Mouse (Mus musculus) granulocyte monocyte progenitor cell, adult 5-6 weeks (primary cell): ENCODE results near the gene Gnb3. TPM values are rescaled to one million over a fixed set of nuclear protein-coding genes. Genes with fewer than 3 reads are reported as not detected.
"Not testable (repeated sequence)": the region's sequence is repeated elsewhere in the genome, so short reads cannot be mapped to it uniquely, and the experiment has no call there.

Experiments
- ATAC-seq: replicated peaks from 2 replicates; pipeline ENCODE4 v1.8.0; 2016; ENCODE audit warnings: mild to moderate bottlenecking, moderate TSS enrichment, inconsistent platforms; ENCODE audit not compliant: poor library complexity, severe bottlenecking
- total RNA-seq, 2 experiments: library from RNA; stranded (forward) in 1 of 2; stranded (reverse) in 1 of 2; fragments of 200-712, 200-1000 nt in 1 of 2; fragments of >200 nt in 1 of 2; fragmentation: Nextera tagmentation in 1 of 2; gene quantifications; 2 replicates each; pipeline ENCODE4 v1.2.3; 2014 to 2017

Gene Gnb3
- total RNA-seq, 2 experiments from 2014 or later, result not detected

DNA sequence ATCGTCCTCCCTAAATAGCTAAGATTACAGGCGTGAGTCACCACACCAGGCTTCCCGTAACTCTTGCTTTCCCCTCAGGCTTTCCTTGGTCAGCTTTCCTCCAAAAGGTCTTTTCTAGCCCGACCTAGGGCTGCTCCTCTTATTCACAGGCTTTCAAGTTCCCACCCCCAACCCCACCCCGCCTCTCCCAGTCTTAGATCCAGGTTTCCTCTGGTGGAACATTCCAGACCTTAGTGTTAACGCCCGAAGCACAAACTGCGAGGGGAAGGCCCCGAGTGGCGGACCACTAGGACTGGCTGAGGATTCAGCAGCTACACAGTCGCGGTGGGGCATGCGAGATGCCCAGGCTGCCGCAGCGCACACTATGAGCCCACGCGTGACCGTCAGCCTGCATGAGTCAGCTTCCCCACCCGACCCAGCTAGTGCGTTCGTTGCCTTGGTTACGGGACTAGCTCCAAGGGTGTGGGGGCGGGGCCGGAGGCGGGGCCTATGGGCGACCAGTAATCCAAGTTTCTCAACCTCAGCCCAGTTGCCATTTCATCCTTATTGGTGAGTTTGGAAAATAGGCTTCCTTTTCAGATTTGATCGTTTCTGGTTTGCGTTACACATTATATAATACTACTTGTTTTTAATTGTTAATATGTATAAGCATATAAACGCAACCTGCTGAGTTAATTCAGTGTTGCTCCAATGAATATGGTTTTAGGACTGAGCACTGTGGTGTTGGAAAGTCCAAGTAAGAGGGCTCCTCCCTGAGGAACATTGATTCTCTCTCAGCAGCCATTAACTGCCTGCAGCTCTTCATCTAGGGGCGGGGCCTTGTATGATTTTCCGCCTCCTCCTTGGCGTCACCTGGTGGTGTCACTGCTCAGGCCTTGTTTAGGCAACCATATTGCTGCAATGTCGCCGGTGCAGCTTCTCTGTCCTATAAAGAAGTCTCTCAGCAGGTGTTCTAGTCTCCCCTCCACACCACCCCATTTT lies 34.4 kb downstream of the Gnb3 start:
- ATAC-seq, result peak; percentile 75

DNA sequence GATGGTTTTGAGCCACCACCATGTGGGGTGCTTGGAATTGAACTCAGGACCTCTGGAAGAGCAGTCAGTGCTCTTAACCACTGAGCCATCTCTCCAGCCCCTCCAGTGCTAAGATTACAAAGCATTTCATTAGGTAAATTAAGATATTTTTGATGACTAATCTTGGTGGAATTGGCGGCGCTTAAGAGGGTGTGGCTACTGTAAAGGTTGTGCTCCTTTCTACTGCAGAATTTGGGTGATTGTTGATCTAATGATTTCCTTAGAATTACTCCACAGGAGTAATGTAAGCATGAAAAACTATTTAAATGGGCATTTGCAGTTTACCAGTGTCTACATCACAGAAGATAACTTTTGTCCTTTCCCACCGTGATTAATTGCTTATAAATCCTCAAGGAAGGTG lies 35.7 kb downstream of the Gnb3 start:
- ATAC-seq, result no peak

DNA sequence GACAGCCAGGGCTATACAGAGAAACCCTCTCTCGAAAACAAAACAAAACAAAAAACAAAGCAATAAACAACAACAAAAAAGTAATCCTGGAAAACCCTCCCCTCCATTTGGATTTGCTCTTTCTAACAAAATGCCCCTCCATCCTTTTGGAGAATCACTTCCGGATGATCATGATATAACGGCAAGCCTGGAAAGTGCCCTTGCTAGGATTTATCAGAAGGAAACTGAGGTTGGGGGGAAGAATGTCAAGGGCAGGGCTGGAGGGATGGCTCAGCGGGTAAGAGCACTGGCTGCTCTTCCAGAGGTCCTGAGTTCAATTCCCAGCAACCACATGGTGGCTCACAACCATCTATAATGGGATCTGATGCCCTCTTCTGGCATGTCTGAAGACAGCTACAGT lies 36.4 kb downstream of the Gnb3 start:
- ATAC-seq, result not testable (repeated sequence)

DNA sequence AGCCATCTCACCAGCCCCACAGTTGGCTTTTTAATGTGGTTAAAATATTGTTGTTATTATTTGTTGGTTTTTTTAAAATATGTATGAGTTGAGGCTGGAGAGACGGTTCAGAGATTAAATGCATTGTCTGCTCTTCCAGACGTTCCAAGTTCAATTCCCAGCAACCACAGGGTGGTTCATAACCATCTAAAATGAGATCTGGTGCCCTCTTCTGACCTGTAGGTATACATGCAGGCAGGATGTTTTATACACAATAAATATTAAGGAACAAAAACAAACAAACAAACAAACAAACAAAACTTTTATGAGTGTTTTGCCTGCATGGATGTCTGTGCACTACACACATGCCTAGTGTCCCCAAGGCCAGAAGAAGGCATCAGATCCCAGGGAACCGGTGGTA lies 37.0 kb downstream of the Gnb3 start:
- no peak for ATAC-seq

DNA sequence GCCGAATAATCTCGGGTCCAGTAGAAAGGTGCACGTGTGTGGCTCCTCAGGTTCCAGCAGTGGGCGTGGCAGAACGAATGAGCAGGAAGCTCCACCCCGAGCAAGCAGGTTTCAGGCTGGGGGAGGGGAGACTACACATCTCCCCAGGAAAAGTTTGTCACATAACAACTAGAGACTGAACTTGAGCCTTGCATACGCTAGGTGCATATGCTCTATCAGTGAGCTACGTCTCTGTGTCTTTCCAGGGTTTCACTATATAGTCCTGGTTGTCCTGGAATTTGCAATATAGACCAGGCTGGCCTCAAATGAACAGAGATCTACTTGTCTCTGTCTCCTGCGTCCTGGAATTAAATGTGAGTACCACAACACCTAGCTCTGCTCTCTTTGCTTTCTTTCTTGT lies 37.7 kb downstream of the Gnb3 start:
- not testable (repeated sequence) for ATAC-seq

DNA sequence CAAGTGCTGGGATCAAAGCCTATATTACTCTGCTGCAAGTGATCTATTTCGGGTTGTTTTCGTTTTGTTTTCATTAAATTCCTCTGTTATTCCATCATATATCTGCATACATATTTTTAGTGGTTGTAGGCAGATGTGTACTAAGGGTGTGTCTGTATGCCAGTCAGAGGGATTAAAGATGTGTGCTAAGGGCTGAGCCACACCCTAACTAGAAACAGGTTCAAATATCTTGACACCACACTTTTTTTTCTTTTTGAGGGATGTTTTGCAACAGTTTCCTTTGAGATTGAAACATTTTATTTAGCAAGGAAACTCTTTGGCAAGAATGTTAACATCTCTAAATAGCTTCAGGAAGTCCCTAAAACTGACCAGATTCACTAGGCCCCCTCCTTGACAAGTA lies 43.9 kb downstream of the Gnb3 start:
- ATAC-seq, result peak; percentile 35

DNA sequence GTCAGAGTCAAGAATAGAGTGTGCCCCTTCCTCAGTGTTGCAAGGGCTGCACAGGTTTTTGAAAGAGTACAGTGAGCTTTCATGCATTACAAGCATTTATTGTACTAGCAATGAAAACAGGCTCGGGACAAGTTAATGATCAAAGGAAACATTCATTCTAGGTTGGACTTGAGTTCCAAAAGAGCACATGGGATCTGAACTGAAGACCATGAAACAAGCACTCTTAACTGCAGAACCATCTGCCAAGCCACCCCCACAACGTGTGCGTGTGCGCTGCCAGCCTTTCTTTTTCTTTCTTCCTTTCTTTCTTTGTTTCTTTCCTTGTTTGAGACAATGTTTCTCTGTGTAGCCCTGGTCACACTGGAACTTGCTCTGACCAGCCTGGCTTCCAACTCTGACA lies 44.3 kb downstream of the Gnb3 start:
- no peak for ATAC-seq

DNA sequence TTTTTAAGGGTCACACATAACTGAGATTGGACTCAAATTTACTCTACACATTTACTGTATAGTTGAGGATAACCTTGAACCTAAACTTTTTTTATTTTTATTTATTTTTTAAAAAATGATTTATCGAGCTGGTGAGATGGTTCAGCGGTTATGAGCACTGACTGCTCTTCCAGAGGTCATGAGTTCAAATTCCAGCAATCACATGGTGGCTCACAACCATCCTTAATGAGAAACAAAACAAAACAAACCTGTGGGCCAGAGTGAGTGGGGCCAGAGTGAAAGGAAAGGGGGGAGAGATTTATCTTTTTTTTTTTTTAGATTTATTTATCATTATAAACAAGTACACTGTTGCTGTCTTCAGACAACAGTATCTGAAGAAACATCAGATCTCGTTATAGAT lies 48.2 kb downstream of the Gnb3 start:
- ATAC-seq, result no peak

DNA sequence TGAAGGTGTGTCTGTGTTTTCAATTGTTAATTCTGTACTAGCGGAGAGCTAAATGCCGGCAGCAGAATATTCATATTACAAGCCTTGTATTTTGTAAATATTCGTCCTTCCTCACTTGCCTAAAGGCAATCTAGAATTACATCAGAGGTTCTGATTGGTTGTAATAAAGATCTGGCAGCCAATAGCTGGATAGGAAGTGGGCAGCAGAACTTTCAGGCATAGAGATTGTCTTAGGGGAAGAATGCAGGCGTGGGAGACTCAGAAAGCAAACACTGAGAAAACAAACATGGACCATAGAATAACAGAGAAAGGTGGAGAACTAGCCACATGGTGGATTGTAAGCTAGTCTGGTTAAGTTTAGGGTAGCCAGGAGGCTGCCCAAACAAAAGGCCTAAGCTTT lies 50.0 kb downstream of the Gnb3 start:
- ATAC-seq, result 0 out of 2 replicates have a peak, but pooled peaks have one; percentile 28

DNA sequence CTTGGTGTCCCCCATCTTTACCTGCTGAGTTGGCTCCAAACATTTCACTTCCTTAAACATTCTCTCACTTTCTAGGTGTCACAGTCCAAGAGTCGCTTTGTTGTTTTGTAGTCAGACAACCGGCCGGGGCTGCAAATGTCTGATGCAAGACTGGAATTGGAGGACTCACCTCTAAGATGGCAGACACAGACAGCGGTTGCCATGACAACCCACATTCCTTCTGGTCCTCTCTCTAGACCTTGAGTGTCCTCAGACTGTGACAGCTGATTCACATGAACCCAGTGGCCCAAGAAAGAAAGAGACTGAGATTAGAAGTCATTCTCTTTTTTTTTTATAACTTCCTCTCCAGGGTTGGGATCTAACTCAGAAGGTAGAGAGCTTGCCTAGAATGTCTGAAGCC lies 50.6 kb downstream of the Gnb3 start:
- ATAC-seq, result no peak

DNA sequence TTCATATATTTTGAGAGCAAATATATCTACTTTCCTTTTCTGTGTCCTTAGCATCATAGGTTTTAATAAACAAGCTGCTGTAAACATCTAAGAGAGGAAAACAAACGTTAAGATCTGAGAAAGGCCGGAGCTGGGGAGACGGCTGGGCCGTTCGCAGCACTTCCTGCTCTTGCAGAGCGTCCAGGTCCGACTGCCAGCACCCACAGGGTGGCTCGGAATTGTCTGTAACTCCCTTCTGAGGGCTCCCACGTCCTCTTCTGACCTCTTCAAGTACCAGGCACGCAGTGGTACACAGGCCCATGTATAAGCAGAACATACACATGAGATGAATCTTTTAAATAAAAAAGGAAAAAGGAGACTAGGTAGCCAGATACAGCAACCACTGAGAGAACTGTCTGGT lies 52.4 kb downstream of the Gnb3 start:
- no peak for ATAC-seq

DNA sequence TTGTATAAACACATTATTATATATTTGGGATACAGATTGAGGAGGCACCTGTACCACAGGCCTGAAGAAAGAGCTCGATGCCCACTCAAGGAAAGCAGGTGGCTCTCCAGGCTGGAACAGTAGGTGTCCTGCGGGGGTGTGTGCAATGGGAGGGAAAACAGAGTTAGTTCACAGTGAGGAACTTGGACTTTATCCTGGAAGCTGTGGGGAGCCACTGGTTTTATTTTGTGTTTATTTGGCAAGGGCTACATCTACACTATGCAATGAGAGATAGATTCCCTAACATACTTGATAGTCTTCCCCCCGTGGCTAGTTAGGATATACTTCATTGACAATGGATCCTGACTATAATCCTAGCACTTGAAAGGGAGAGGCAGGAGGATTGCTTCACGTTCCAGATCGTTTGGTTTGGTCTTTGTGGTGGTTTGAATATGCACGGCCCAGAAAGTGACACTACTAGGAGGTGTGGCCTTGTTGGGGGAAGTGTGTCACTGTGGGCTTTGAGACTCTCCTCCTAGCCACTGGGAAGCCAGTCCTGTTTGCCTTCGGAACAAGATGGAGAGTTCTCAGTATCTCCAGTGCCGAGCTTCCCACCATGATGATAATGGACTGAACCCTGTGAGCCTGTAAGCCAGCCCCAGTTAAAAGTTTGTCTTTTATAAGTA lies 53.2 kb downstream of the Gnb3 start:
- ATAC-seq, result peak; percentile 90

Other genes with a start within 250 kb of the Gnb3 start
- not detected in 2 replicates for gene C1s2, start 204.2 kb downstream of the Gnb3 start, total RNA-seq (2014; fragmentation: Nextera tagmentation)
- gene C1s2, start 204.2 kb downstream of the Gnb3 start, total RNA-seq (2017), result not detected in 2 replicates
- gene Lpcat3, start 177.2 kb downstream of the Gnb3 start, total RNA-seq (2014; fragmentation: Nextera tagmentation), result 38.3 and 52.1 TPM in 2 replicates
- gene Lpcat3, start 177.2 kb downstream of the Gnb3 start, total RNA-seq (2017), result 23.1 and 29.3 TPM in 2 replicates
- gene Emg1, start 128.1 kb downstream of the Gnb3 start, total RNA-seq (2014; fragmentation: Nextera tagmentation), result 201 and 231 TPM in 2 replicates
- 193 and 209 TPM in 2 replicates for gene Emg1, start 128.1 kb downstream of the Gnb3 start, total RNA-seq (2017)
- gene Phb2, start 127.9 kb downstream of the Gnb3 start, total RNA-seq (2014; fragmentation: Nextera tagmentation), result 310 and 315 TPM in 2 replicates
- gene Phb2, start 127.9 kb downstream of the Gnb3 start, total RNA-seq (2017), result 320 and 326 TPM in 2 replicates
- 169 and 206 TPM in 2 replicates for gene Ptpn6, start 101.6 kb downstream of the Gnb3 start, total RNA-seq (2014; fragmentation: Nextera tagmentation)
- gene Ptpn6, start 101.6 kb downstream of the Gnb3 start, total RNA-seq (2017), result 327 and 371 TPM in 2 replicates
- 177 and 222 TPM in 2 replicates for gene Grcc10, start 98.9 kb downstream of the Gnb3 start, total RNA-seq (2014; fragmentation: Nextera tagmentation)
- 109 and 136 TPM in 2 replicates for gene Grcc10, start 98.9 kb downstream of the Gnb3 start, total RNA-seq (2017)
- not detected in 2 replicates for gene Gm45234, start 84.3 kb downstream of the Gnb3 start, total RNA-seq (2014; fragmentation: Nextera tagmentation)
- gene Gm45234, start 84.3 kb downstream of the Gnb3 start, total RNA-seq (2017), result not detected in 2 replicates
- gene Atn1, start 83.8 kb downstream of the Gnb3 start, total RNA-seq (2014; fragmentation: Nextera tagmentation), result 25.1 and 37.2 TPM in 2 replicates
- 2.6 and 3.0 TPM in 2 replicates for gene Atn1, start 83.8 kb downstream of the Gnb3 start, total RNA-seq (2017)
- gene Eno2, start 70.6 kb downstream of the Gnb3 start, total RNA-seq (2014; fragmentation: Nextera tagmentation), result 0.23 TPM in 1 of 2 replicates, not detected in the other
- not detected in 2 replicates for gene Eno2, start 70.6 kb downstream of the Gnb3 start, total RNA-seq (2017)
- gene Lrrc23, start 60.5 kb downstream of the Gnb3 start, total RNA-seq (2014; fragmentation: Nextera tagmentation), result not detected in 2 replicates
- 0.98 TPM in 1 of 2 replicates, not detected in the other for gene Lrrc23, start 60.5 kb downstream of the Gnb3 start, total RNA-seq (2017)
- gene Spsb2, start 31.6 kb downstream of the Gnb3 start, total RNA-seq (2014; fragmentation: Nextera tagmentation), result 3.1 and 5.2 TPM in 2 replicates
- gene Spsb2, start 31.6 kb downstream of the Gnb3 start, total RNA-seq (2017), result 4.6 and 10.5 TPM in 2 replicates
- 357 and 379 TPM in 2 replicates for gene Tpi1, start 26.0 kb downstream of the Gnb3 start, total RNA-seq (2014; fragmentation: Nextera tagmentation)
- gene Tpi1, start 26.0 kb downstream of the Gnb3 start, total RNA-seq (2017), result 273 and 305 TPM in 2 replicates
- gene Usp5, start 10.8 kb downstream of the Gnb3 start, total RNA-seq (2014; fragmentation: Nextera tagmentation), result 88.8 and 89.4 TPM in 2 replicates
- 93.5 and 98.6 TPM in 2 replicates for gene Usp5, start 10.8 kb downstream of the Gnb3 start, total RNA-seq (2017)
- gene Cdca3, start 10.7 kb downstream of the Gnb3 start, total RNA-seq (2014; fragmentation: Nextera tagmentation), result 86.1 and 89.0 TPM in 2 replicates
- 128 and 162 TPM in 2 replicates for gene Cdca3, start 10.7 kb downstream of the Gnb3 start, total RNA-seq (2017)
- 1.4 and 4.3 TPM in 2 replicates for gene P3h3, start 17.5 kb upstream of the Gnb3 start, total RNA-seq (2014; fragmentation: Nextera tagmentation)
- gene P3h3, start 17.5 kb upstream of the Gnb3 start, total RNA-seq (2017), result 3.4 and 4.0 TPM in 2 replicates
- gene Gpr162, start 23.7 kb upstream of the Gnb3 start, total RNA-seq (2014; fragmentation: Nextera tagmentation), result 2.0 TPM in 1 of 2 replicates, not detected in the other
- gene Gpr162, start 23.7 kb upstream of the Gnb3 start, total RNA-seq (2017), result not detected in 2 replicates
- gene Cd4, start 47.9 kb upstream of the Gnb3 start, total RNA-seq (2014; fragmentation: Nextera tagmentation), result 0.90 TPM in 1 of 2 replicates, not detected in the other
- gene Cd4, start 47.9 kb upstream of the Gnb3 start, total RNA-seq (2017), result 0.41 and 0.60 TPM in 2 replicates
- 1.4 and 3.8 TPM in 2 replicates for gene Lag3, start 71.4 kb upstream of the Gnb3 start, total RNA-seq (2014; fragmentation: Nextera tagmentation)
- 1.4 and 9.6 TPM in 2 replicates for gene Lag3, start 71.4 kb upstream of the Gnb3 start, total RNA-seq (2017)
- gene Ptms, start 79.8 kb upstream of the Gnb3 start, total RNA-seq (2014; fragmentation: Nextera tagmentation), result 16.1 and 21.9 TPM in 2 replicates
- gene Ptms, start 79.8 kb upstream of the Gnb3 start, total RNA-seq (2017), result 18.5 and 33.0 TPM in 2 replicates
- gene Mlf2, start 91.1 kb upstream of the Gnb3 start, total RNA-seq (2014; fragmentation: Nextera tagmentation), result 82.4 and 102 TPM in 2 replicates
- 49.5 and 79.7 TPM in 2 replicates for gene Mlf2, start 91.1 kb upstream of the Gnb3 start, total RNA-seq (2017)
- gene Cops7a, start 125.3 kb upstream of the Gnb3 start, total RNA-seq (2014; fragmentation: Nextera tagmentation), result 96.6 and 112 TPM in 2 replicates
- gene Cops7a, start 125.3 kb upstream of the Gnb3 start, total RNA-seq (2017), result 48.8 and 52.0 TPM in 2 replicates
- not detected in 2 replicates for gene Pianp, start 156.4 kb upstream of the Gnb3 start, total RNA-seq (2014; fragmentation: Nextera tagmentation)
- not detected in 2 replicates for gene Pianp, start 156.4 kb upstream of the Gnb3 start, total RNA-seq (2017)
- gene Zfp384, start 168.9 kb upstream of the Gnb3 start, total RNA-seq (2014; fragmentation: Nextera tagmentation), result 75.9 and 87.6 TPM in 2 replicates
- gene Zfp384, start 168.9 kb upstream of the Gnb3 start, total RNA-seq (2017), result 24.3 and 31.9 TPM in 2 replicates
- 49.2 and 55.8 TPM in 2 replicates for gene Ing4, start 199.5 kb upstream of the Gnb3 start, total RNA-seq (2014; fragmentation: Nextera tagmentation)
- 34.7 and 40.2 TPM in 2 replicates for gene Ing4, start 199.5 kb upstream of the Gnb3 start, total RNA-seq (2017)
- gene Acrbp, start 209.4 kb upstream of the Gnb3 start, total RNA-seq (2014; fragmentation: Nextera tagmentation), result 10.6 and 17.5 TPM in 2 replicates
- 1.3 and 3.9 TPM in 2 replicates for gene Acrbp, start 209.4 kb upstream of the Gnb3 start, total RNA-seq (2017)
- 8.7 and 13.4 TPM in 2 replicates for gene Lpar5, start 227.6 kb upstream of the Gnb3 start, total RNA-seq (2014; fragmentation: Nextera tagmentation)
- gene Lpar5, start 227.6 kb upstream of the Gnb3 start, total RNA-seq (2017), result 2.7 and 5.2 TPM in 2 replicates